Mouse (Mus musculus): ENCODE measurements around the gene 3110021N24Rik. TPM values are rescaled to one million over a fixed set of nuclear protein-coding genes. Genes with fewer than 3 reads are reported as not detected.
"Not testable (repeated sequence)": the region's sequence is repeated elsewhere in the genome, so short reads cannot be mapped to it uniquely, and the experiment has no call there.

The 3110021N24Rik gene
- polyA plus RNA-seq (2012; ENCODE audit: insufficient read depth, low replicate concordance), result not detected in 2 replicates

DNA sequence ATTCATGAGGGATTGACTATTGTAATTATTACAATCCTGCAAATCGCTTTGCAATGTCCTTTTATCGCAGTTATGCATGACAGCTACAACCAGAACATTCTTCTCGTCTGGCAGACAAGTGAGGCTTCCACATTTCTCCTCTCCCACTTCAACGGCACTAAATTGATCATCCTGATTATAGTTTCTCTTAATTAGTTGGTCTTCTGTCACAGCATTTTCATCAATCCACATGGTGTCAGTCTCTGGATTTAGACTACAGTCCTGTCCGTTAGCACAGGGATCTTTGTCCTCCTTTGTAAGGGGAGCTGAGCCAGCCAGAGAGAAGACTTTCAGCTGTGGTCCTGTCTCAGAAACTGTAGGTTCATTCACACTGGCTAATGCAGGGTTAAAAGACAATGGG, at the start of gene 3110021N24Rik:
3110021N24Rik (plus strand) TSS at position 301 of the 400 bp plus-strand sequence.
- Histone ChIP-seq H3K4me3 (replicated peaks) (no peak within 1 kb of the TSS), H3K4me1 (no peaks in the 10 kb centered on the region), H3K27me3 (replicated peaks) (no peaks in the 10 kb centered on the region), H3K9me3 (no peaks in the 10 kb centered on the region), H3K36me3 (replicated peaks; ENCODE audit: low read length) (no peaks in the 10 kb centered on the region)
- TF ChIP-seq GATA1 (IDR thresholded peaks at IDR 0.05; ENCODE audit: borderline replicate concordance, low read length), result no peak
- no peak for TF ChIP-seq FLI1 (IDR thresholded peaks at IDR 0.05; ENCODE audit: low read length)

GRCm38 (mm10) chr4:108686156-108686555, 33.3 kb upstream of the 3110021N24Rik start:
- Histone ChIP-seq H3K4me1 (no peaks in the 10 kb centered on the region), H3K36me3 (replicated peaks; ENCODE audit: low read length) (no peaks in the 10 kb centered on the region), H3K4me3 (replicated peaks) (no peak overlapping the region), H3K9me3 (no peaks in the 10 kb centered on the region), H3K27me3 (replicated peaks) (peaks cover 8% of the 10 kb centered on the region)
- no peak for TF ChIP-seq GATA1 (IDR thresholded peaks at IDR 0.05; ENCODE audit: borderline replicate concordance, low read length)
- no peak for TF ChIP-seq FLI1 (IDR thresholded peaks at IDR 0.05; ENCODE audit: low read length)

GRCm38 (mm10) chr4:108687098-108687497, 32.4 kb upstream of the 3110021N24Rik start:
- H3K4me1 ChIP-seq; H3K36me3 ChIP-seq (replicated peaks; ENCODE audit: low read length); H3K9me3 ChIP-seq; H3K27me3 ChIP-seq (replicated peaks); H3K4me3 ChIP-seq (replicated peaks): not testable (repeated sequence)

DNA sequence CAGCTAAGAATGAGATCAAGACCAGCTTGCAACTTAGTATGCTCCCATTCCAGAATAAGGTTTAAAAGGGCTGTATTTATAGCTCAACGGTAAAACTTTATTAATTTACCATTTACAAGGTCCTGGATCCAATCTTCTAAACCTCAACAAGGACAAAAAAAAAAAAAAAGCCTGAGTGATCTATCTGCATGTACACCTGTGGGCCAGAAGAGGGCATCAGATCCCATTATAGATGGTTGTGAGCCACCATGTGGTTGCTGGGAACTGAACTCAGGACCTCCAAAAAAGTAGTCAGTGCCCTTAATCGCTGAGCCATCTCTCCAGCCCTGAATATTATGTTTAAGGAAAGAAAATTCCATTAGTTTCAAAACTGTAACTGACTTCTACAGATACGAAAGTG, 29.0 kb upstream of the 3110021N24Rik start:
- H3K4me3 ChIP-seq (replicated peaks), result no peak overlapping the region
- H3K4me1 ChIP-seq, result no peaks in the 10 kb centered on the region
- no peaks in the 10 kb centered on the region for H3K9me3 ChIP-seq

GRCm38 (mm10) chr4:108691469-108691868, 28.0 kb upstream of the 3110021N24Rik start:
- H3K9me3 ChIP-seq, result no peaks in the 10 kb centered on the region
- TF ChIP-seq GATA1 (IDR thresholded peaks at IDR 0.05; ENCODE audit: borderline replicate concordance, low read length), result no peak
- TF ChIP-seq FLI1 (IDR thresholded peaks at IDR 0.05; ENCODE audit: low read length), result no peak
- peaks cover 6% of the 10 kb centered on the region for H3K27me3 ChIP-seq (replicated peaks)
- H3K36me3 ChIP-seq (replicated peaks; ENCODE audit: low read length), result no peaks in the 10 kb centered on the region
- no peaks in the 10 kb centered on the region for H3K4me1 ChIP-seq
- H3K4me3 ChIP-seq (replicated peaks), result no peak overlapping the region

More for the DNA sequence above, 29.0 kb upstream of the 3110021N24Rik start:
- no peaks in the 10 kb centered on the region for H3K36me3 ChIP-seq (replicated peaks; ENCODE audit: low read length)
- TF ChIP-seq FLI1 (IDR thresholded peaks at IDR 0.05; ENCODE audit: low read length), result no peak
- no peak for TF ChIP-seq GATA1 (IDR thresholded peaks at IDR 0.05; ENCODE audit: borderline replicate concordance, low read length)
- H3K27me3 ChIP-seq (replicated peaks), result peaks cover 8% of the 10 kb centered on the region

DNA sequence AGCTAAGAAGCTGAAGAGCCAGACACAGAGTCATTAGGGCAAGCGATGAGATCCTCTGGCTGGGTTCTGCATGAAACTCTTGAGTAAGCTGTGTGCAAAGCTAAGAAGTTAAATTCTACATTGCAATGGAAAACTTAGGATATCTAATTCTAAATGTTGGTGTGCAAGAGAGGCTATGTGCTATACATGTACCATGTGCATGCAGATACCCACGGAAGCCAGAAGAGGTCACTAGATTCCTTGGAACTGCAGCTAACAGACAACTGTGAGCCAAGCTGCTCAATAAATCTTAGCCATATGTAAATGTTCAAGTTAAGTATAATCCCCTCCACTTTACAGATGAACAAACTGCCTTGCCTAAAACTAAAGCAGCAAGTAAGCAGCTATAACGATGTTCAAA, 22.5 kb upstream of the 3110021N24Rik start:
- Histone ChIP-seq H3K9me3 (no peaks in the 10 kb centered on the region), H3K4me3 (replicated peaks) (no peak overlapping the region), H3K36me3 (replicated peaks; ENCODE audit: low read length) (no peaks in the 10 kb centered on the region), H3K4me1 (no peaks in the 10 kb centered on the region), H3K27me3 (replicated peaks) (no peaks in the 10 kb centered on the region)
- TF ChIP-seq GATA1 (IDR thresholded peaks at IDR 0.05; ENCODE audit: borderline replicate concordance, low read length) (no peak), FLI1 (IDR thresholded peaks at IDR 0.05; ENCODE audit: low read length) (no peak)

DNA sequence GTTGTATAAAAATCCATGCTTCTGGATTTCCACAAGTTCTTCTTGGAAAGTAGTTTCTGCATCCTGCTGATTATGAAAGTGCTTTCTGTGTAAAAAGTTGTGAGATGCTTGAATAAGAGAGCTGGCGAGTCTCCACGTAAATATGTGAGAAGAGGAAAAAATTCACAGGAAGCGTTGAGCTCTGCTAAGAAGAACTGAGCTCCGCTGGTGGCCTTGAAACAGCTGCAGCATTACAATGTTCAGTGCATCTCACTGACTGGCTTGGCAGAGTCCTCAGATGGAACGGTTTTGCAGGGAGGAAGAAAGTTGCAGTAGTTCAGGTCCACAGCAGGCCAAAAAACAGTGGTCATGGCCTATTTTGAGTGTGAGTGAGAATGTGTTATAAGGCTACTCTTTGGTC, 11.2 kb upstream of the 3110021N24Rik start:
- H3K9me3 ChIP-seq, result no peaks in the 10 kb centered on the region
- H3K27me3 ChIP-seq (replicated peaks), result peaks cover 3% of the 10 kb centered on the region
- H3K4me3 ChIP-seq (replicated peaks), result no peak overlapping the region
- H3K4me1 ChIP-seq, result no peaks in the 10 kb centered on the region
- TF ChIP-seq GATA1 (IDR thresholded peaks at IDR 0.05; ENCODE audit: borderline replicate concordance, low read length) (no peak), FLI1 (IDR thresholded peaks at IDR 0.05; ENCODE audit: low read length) (no peak)
- no peaks in the 10 kb centered on the region for H3K36me3 ChIP-seq (replicated peaks; ENCODE audit: low read length)

- TF ChIP-seq FLI1 (IDR thresholded peaks at IDR 0.05; ENCODE audit: low read length), result no peak
- no peak for TF ChIP-seq GATA1 (IDR thresholded peaks at IDR 0.05; ENCODE audit: borderline replicate concordance, low read length)
- Histone ChIP-seq H3K36me3 (replicated peaks; ENCODE audit: low read length) (no peaks in the 10 kb centered on the region), H3K27me3 (replicated peaks) (no peaks in the 10 kb centered on the region), H3K4me3 (replicated peaks) (no peak overlapping the region), H3K4me1 (no peaks in the 10 kb centered on the region), H3K9me3 (no peaks in the 10 kb centered on the region)
These were observed 1.9 kb downstream of the 3110021N24Rik start for GRCm38 (mm10) chr4:108721245-108721784.

- Histone ChIP-seq H3K4me3 (replicated peaks) (no peak overlapping the region), H3K36me3 (replicated peaks; ENCODE audit: low read length) (no peaks in the 10 kb centered on the region), H3K9me3 (no peaks in the 10 kb centered on the region), H3K4me1 (no peaks in the 10 kb centered on the region), H3K27me3 (replicated peaks) (peaks cover 3% of the 10 kb centered on the region)
- TF ChIP-seq FLI1 (IDR thresholded peaks at IDR 0.05; ENCODE audit: low read length) (no peak), GATA1 (IDR thresholded peaks at IDR 0.05; ENCODE audit: borderline replicate concordance, low read length) (no peak)
These were observed 4.7 kb downstream of the 3110021N24Rik start for GRCm38 (mm10) chr4:108724102-108724501.

GRCm38 (mm10) chr4:108730450-108730849, 11.0 kb downstream of the 3110021N24Rik start:
- peaks cover 3% of the 10 kb centered on the region for H3K27me3 ChIP-seq (replicated peaks)
- no peak for TF ChIP-seq FLI1 (IDR thresholded peaks at IDR 0.05; ENCODE audit: low read length)
- no peak for TF ChIP-seq GATA1 (IDR thresholded peaks at IDR 0.05; ENCODE audit: borderline replicate concordance, low read length)
- no peaks in the 10 kb centered on the region for H3K4me1 ChIP-seq
- no peak overlapping the region for H3K4me3 ChIP-seq (replicated peaks)
- H3K9me3 ChIP-seq, result peaks cover 6% of the 10 kb centered on the region
- H3K36me3 ChIP-seq (replicated peaks; ENCODE audit: low read length), result no peaks in the 10 kb centered on the region

GRCm38 (mm10) chr4:108731582-108731981, 12.1 kb downstream of the 3110021N24Rik start:
- Histone ChIP-seq H3K27me3 (replicated peaks) (peaks cover 3% of the 10 kb centered on the region), H3K36me3 (replicated peaks; ENCODE audit: low read length) (no peaks in the 10 kb centered on the region), H3K4me3 (replicated peaks) (no peak overlapping the region), H3K4me1 (no peaks in the 10 kb centered on the region), H3K9me3 (peaks cover 6% of the 10 kb centered on the region)
- TF ChIP-seq GATA1 (IDR thresholded peaks at IDR 0.05; ENCODE audit: borderline replicate concordance, low read length) (no peak), FLI1 (IDR thresholded peaks at IDR 0.05; ENCODE audit: low read length) (no peak)
